Mouse (Mus musculus) megakaryocyte progenitor cell, adult 5-6 weeks (primary cell): ENCODE results near the gene Btbd19. TPM values are rescaled to one million over a fixed set of nuclear protein-coding genes. Genes with fewer than 3 reads are reported as not detected.

Experiments
- ATAC-seq: replicated peaks from 2 replicates; pipeline ENCODE4 v1.8.0; 2016; ENCODE audit warnings: mild to moderate bottlenecking, moderate TSS enrichment, inconsistent platforms; ENCODE audit not compliant: poor library complexity
- total RNA-seq, 2 experiments: library from RNA; stranded (forward) in 1 of 2; stranded (reverse) in 1 of 2; fragments of 157-497, 149-512 nt in 1 of 2; fragments of 200-1000 nt in 1 of 2; gene quantifications; 2 replicates each; pipeline versions ENCODE4 v1.2.3 to v1.2.4; 2015 to 2017

Gene Btbd19
- total RNA-seq, 2 experiments from 2014 or later = 6.4 to 9.1 TPM

DNA sequence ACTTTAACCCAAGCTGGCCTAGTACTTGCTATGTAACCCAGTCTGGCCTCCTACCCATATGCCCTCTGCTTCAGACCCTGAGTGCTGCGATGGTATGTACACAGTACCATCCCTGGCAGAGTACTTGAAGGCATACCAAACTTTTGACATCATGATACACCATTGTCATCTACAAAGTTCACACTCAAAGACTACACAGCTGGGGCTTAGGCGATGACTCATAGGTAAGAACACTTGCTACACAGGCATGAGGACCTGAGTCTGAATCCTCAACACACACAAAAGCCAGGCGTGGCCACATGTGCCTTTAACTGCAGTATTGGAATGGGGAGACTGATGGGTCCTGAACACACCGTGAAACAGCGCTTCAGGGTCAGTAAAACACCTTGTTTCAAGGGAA is 54.3 kb downstream of the Btbd19 start:
- no peak for ATAC-seq

DNA sequence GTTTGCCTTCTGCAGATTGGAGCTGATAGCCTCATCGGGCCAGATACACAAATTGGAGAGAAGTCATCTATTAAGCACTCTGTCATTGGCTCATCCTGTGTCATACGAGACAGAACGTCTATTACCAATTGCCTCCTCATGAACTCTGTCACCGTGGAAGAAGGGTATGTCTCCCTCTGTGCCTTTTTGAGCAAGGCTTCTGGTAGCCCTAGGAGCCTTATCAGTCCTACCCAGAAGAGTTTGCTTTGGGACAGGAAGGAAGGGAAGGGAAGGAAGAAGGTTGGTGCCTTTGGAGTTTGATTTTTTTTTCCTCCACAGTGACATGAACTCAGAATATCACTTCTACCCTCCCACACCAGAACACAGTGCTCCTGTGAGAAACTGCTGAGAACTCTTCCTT is 54.9 kb downstream of the Btbd19 start:
- no peak for ATAC-seq

DNA sequence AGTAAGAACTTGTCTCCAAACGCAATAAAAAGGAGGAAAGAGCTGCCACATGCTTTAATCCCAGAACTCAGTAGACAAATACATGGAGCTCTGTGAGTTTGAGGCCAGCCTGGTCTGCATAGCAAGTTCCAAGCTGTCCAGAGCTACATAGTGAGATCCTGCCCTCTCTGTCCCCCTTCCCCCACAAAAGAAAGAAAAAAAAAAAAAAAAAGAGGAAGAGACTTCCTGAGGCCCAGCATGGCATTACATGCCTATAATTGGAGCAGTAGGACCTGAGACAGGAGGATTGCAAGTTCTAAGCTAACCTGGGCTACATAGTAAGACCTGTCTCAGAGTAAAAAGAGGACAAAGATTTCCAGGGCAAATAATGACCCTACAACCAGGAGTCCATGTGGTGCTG is 55.9 kb downstream of the Btbd19 start:
- no peak for ATAC-seq

Other genes with a start within 250 kb of the Btbd19 start
- 0.10 and 0.15 TPM in 2 replicates for gene Zswim5, start 248.3 kb downstream of the Btbd19 start, total RNA-seq (2015)
- gene Zswim5, start 248.3 kb downstream of the Btbd19 start, total RNA-seq (2017) = 0.03 and 0.12 TPM in 2 replicates
- gene Urod, start 131.3 kb downstream of the Btbd19 start, total RNA-seq (2015) = 47.4 and 80.4 TPM in 2 replicates
- gene Urod, start 131.3 kb downstream of the Btbd19 start, total RNA-seq (2017) = 49.4 and 50.7 TPM in 2 replicates
- 4.2 and 5.2 TPM in 2 replicates for gene Hectd3, start 130.4 kb downstream of the Btbd19 start, total RNA-seq (2015)
- 12.2 and 13.6 TPM in 2 replicates for gene Hectd3, start 130.4 kb downstream of the Btbd19 start, total RNA-seq (2017)
- gene Eif2b3, start 106.3 kb downstream of the Btbd19 start, total RNA-seq (2015) = 31.6 and 32.9 TPM in 2 replicates
- gene Eif2b3, start 106.3 kb downstream of the Btbd19 start, total RNA-seq (2017) = 30.9 and 44.8 TPM in 2 replicates
- gene Ptch2, start 29.6 kb downstream of the Btbd19 start, total RNA-seq (2015) = 0.30 and 1.3 TPM in 2 replicates
- gene Ptch2, start 29.6 kb downstream of the Btbd19 start, total RNA-seq (2017) = 0.08 and 0.57 TPM in 2 replicates
- not detected in 2 replicates for gene Tctex1d4, start 1.1 kb upstream of the Btbd19 start, total RNA-seq (2015)
- not detected in 2 replicates for gene Tctex1d4, start 1.1 kb upstream of the Btbd19 start, total RNA-seq (2017)
- 1.4 and 2.0 TPM in 2 replicates for gene Plk3, start 8.2 kb upstream of the Btbd19 start, total RNA-seq (2015)
- 1.1 and 4.1 TPM in 2 replicates for gene Plk3, start 8.2 kb upstream of the Btbd19 start, total RNA-seq (2017)
- gene Rps8, start 30.5 kb upstream of the Btbd19 start, total RNA-seq (2015) = 4,838 and 5,186 TPM in 2 replicates
- 1,989 and 2,131 TPM in 2 replicates for gene Rps8, start 30.5 kb upstream of the Btbd19 start, total RNA-seq (2017)
- 33.3 and 33.7 TPM in 2 replicates for gene Kif2c, start 56.9 kb upstream of the Btbd19 start, total RNA-seq (2015)
- 45.9 and 46.4 TPM in 2 replicates for gene Kif2c, start 56.9 kb upstream of the Btbd19 start, total RNA-seq (2017)
- 6.2 and 8.5 TPM in 2 replicates for gene Tmem53, start 126.2 kb upstream of the Btbd19 start, total RNA-seq (2015)
- gene Tmem53, start 126.2 kb upstream of the Btbd19 start, total RNA-seq (2017) = 1.7 and 4.9 TPM in 2 replicates
- gene Armh1, start 126.4 kb upstream of the Btbd19 start, total RNA-seq (2015) = not detected in 2 replicates
- not detected in 2 replicates for gene Armh1, start 126.4 kb upstream of the Btbd19 start, total RNA-seq (2017)